Mouse (Mus musculus): ENCODE data around the gene Pip5kl1.

Pip5kl1 gene

GRCm38 (mm10) chr2:32585149-32585714 lies 10.6 kb downstream of the Pip5kl1 start:
- no peak for DNase-seq (ENCODE audit: low spot score in 2 of 2)

- peak; percentile 87 to 89 for DNase-seq (ENCODE audit: low spot score in 2 of 2)
Observed at GRCm38 (mm10) chr2:32586871-32587351, 12.3 kb downstream of the Pip5kl1 start, which contains the start of gene St6galnac4. TSS of gene St6galnac4 (plus strand) at chr2:32587095.

- DNase-seq (ENCODE audit: low spot score in 2 of 2): no peak
Observed at GRCm38 (mm10) chr2:32587731-32588321, 13.2 kb downstream of the Pip5kl1 start.

GRCm38 (mm10) chr2:32589213-32589795 lies 14.7 kb downstream of the Pip5kl1 start:
- DNase-seq (ENCODE audit: low spot score in 2 of 2): peak in 1 of 2 experiments; percentile 56

GRCm38 (mm10) chr2:32590224-32590623 lies 15.6 kb downstream of the Pip5kl1 start:
- DNase-seq (ENCODE audit: low spot score in 2 of 2): no peak

GRCm38 (mm10) chr2:32591249-32591648 lies 16.7 kb downstream of the Pip5kl1 start:
- no peak for DNase-seq (ENCODE audit: low spot score in 2 of 2)

GRCm38 (mm10) chr2:32596725-32597124 lies 22.1 kb downstream of the Pip5kl1 start:
- DNase-seq (ENCODE audit: low spot score in 2 of 2): no peak

- DNase-seq (ENCODE audit: low spot score in 2 of 2): no peak
Observed at GRCm38 (mm10) chr2:32597248-32597647, 22.7 kb downstream of the Pip5kl1 start.

- no peak for DNase-seq (ENCODE audit: low spot score in 2 of 2)
Observed at GRCm38 (mm10) chr2:32597699-32598098, 23.1 kb downstream of the Pip5kl1 start.

- DNase-seq (ENCODE audit: low spot score in 2 of 2): no peak
Observed at GRCm38 (mm10) chr2:32598506-32598905, 23.9 kb downstream of the Pip5kl1 start.

GRCm38 (mm10) chr2:32599409-32599808 lies 24.8 kb downstream of the Pip5kl1 start, which contains the start of gene St6galnac6:
TSS of gene St6galnac6 (plus strand) at chr2:32599709.
- no peak for DNase-seq (ENCODE audit: low spot score in 2 of 2)

GRCm38 (mm10) chr2:32601417-32602065 lies 26.9 kb downstream of the Pip5kl1 start:
- DNase-seq (ENCODE audit: low spot score in 2 of 2): no peak

- DNase-seq (ENCODE audit: low spot score in 2 of 2): peak; percentile 81 to 89
Observed at GRCm38 (mm10) chr2:32602600-32603054, 28.0 kb downstream of the Pip5kl1 start.

GRCm38 (mm10) chr2:32604631-32605030 lies 30.0 kb downstream of the Pip5kl1 start:
- DNase-seq (ENCODE audit: low spot score in 2 of 2): no peak

- peak; percentile 66 to 81 for DNase-seq (ENCODE audit: low spot score in 2 of 2)
Observed at GRCm38 (mm10) chr2:32606161-32607142, 31.9 kb downstream of the Pip5kl1 start.

- DNase-seq (ENCODE audit: low spot score in 2 of 2): peak in 1 of 2 experiments; percentile 32
Observed at GRCm38 (mm10) chr2:32607262-32607947, 32.8 kb downstream of the Pip5kl1 start.

- DNase-seq (ENCODE audit: low spot score in 2 of 2): no peak
Observed at GRCm38 (mm10) chr2:32608141-32608777, 33.7 kb downstream of the Pip5kl1 start.

- no peak for DNase-seq (ENCODE audit: low spot score in 2 of 2)
Observed at GRCm38 (mm10) chr2:32608778-32609435, 34.3 kb downstream of the Pip5kl1 start.

- no peak for DNase-seq (ENCODE audit: low spot score in 2 of 2)
Observed at GRCm38 (mm10) chr2:32610610-32611229, 36.1 kb downstream of the Pip5kl1 start.

Measured in right cerebral cortex, postnatal 36 days (tissue).